Comparison of ENCODE assay signal across 8 mouse cellular contexts in the genomic region with DNA sequence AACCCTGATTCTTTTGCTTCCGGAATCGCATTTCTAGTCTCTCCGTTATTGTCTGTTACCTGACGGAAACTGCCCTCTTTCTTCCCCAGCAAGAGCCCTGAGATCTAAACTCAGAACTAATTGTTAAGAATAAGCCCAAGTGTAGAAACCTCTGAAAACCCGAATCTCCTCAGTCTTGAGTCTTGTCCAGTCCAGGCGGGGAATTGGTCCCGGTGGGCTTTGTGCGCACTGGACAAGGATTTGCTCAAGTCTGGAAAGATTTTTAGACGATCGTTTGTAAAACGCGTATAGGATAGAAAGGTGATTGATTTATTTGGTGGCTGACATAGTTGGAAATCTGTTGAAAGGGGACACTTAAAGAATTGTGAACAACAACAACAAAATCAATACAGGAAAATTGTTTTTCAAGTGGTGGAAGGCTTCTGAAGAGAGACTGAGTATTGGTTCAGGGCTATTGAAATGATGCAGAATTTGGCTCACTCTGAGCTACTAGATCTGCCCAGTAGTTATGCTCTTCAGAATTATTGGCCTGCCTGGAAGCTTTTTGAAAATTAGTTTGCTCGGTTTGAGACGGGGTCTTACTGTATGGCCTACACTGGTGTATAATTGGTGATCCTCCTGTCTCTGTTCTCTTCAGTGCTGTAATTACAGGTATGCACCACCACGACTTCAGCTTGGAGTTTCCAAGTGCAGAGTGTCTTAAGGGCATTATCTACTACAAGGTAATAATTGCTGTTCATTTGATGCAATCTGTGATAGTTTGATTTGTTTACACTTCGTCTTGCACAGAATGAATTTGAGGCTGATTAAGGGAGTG. TPM values are rescaled to one million over a fixed set of nuclear protein-coding genes. Genes with fewer than 3 reads are reported as not detected.
A peak's percentile ranks its signal among the peaks of the same experiment; 100 is the strongest.
DNase-seq lines count a peak whose midpoint lies in the region; ATAC-seq and TF ChIP-seq lines count a peak whose summit lies in the region.

No protein-coding gene starts in this region.

- H3K27ac ChIP-seq in heart, embryonic 15.5 days: peak overlapping the region; percentile 95
- peak overlapping the region; percentile 93 for H3K27ac ChIP-seq in forebrain, embryonic 12.5 days
- H3K27ac ChIP-seq in liver, embryonic 12.5 days: peak overlapping the region; percentile 92
- H3K27ac ChIP-seq in stomach, embryonic 14.5 days (ENCODE audit: low read length): peak overlapping the region; percentile 92

- 7% methylated on average over 16 of the region's 16 CpGs for WGBS in heart, embryonic 15.5 days
- 11% methylated on average over 16 of the region's 16 CpGs for WGBS in forebrain, embryonic 12.5 days
- 9% methylated on average over 16 of the region's 16 CpGs for WGBS in liver, embryonic 12.5 days (ENCODE audit: insufficient replicate concordance)
- 6% methylated on average over 16 of the region's 16 CpGs for WGBS in stomach, embryonic 14.5 days

- no peak for TF ChIP-seq CTCF in G1E (IDR thresholded peaks at IDR 0.05; ENCODE audit: low read depth, low read length)

- H3K4me1 ChIP-seq in heart, embryonic 15.5 days (replicated peaks): peaks cover 20% of the 10 kb centered on the region
- peaks cover 21% of the 10 kb centered on the region for H3K4me1 ChIP-seq in G1E (ENCODE audit: insufficient read depth, low read depth, low read length)
- peaks cover 19% of the 10 kb centered on the region for H3K4me1 ChIP-seq in forebrain, embryonic 12.5 days
- H3K4me1 ChIP-seq in liver, embryonic 12.5 days: peaks cover 31% of the 10 kb centered on the region
- no peaks in the 10 kb centered on the region; the same call in 1 of the 2 replicates for H3K4me1 ChIP-seq in stomach, embryonic 14.5 days (ENCODE audit: control insufficient read depth, insufficient read depth, low read length)

- H3K9me3 ChIP-seq in heart, embryonic 15.5 days (replicated peaks): no peaks in the 10 kb centered on the region
- no peaks in the 10 kb centered on the region for H3K9me3 ChIP-seq in G1E (replicated peaks)
- H3K9me3 ChIP-seq in forebrain, embryonic 12.5 days: no peaks in the 10 kb centered on the region
- H3K9me3 ChIP-seq in liver, embryonic 12.5 days (replicated peaks): no peaks in the 10 kb centered on the region
- H3K9me3 ChIP-seq in stomach, embryonic 14.5 days (ENCODE audit: control insufficient read depth, low read depth, low read length): no peaks in the 10 kb centered on the region

- DNase-seq in heart, adult 9 months (ENCODE audit: low spot score in 2 of 2): no peak
- no peak for DNase-seq in G1E (ENCODE audit: low spot score)
- DNase-seq in gastrocnemius, postnatal 10 days: no peak
- DNase-seq in cerebellum, adult 8-10 months: no peak

- peak overlapping the region; percentile 69 for H3K4me2 ChIP-seq in heart, embryonic 15.5 days
- H3K4me2 ChIP-seq in forebrain, embryonic 12.5 days: peak overlapping the region; percentile 70
- H3K4me2 ChIP-seq in liver, embryonic 12.5 days: peak overlapping the region; percentile 84
- H3K4me2 ChIP-seq in stomach, embryonic 14.5 days (replicated peaks; ENCODE audit: low read depth, low read length): peak overlapping the region; percentile 64

- peaks cover 18% of the 10 kb centered on the region for H3K36me3 ChIP-seq in heart, embryonic 15.5 days
- H3K36me3 ChIP-seq in G1E (replicated peaks): peaks cover 9% of the 10 kb centered on the region
- H3K36me3 ChIP-seq in forebrain, embryonic 12.5 days (replicated peaks): peaks cover 22% of the 10 kb centered on the region
- H3K36me3 ChIP-seq in liver, embryonic 12.5 days: peaks cover 27% of the 10 kb centered on the region
- H3K36me3 ChIP-seq in stomach, embryonic 14.5 days (ENCODE audit: control insufficient read depth, insufficient read depth, low read length): peaks cover 3% of the 10 kb centered on the region; the same call in 1 of the 2 replicates

- peak overlapping the region; percentile 83 for H3K9ac ChIP-seq in heart, embryonic 15.5 days
- peak overlapping the region; percentile 83 for H3K9ac ChIP-seq in forebrain, embryonic 12.5 days
- peak overlapping the region; percentile 80 for H3K9ac ChIP-seq in liver, embryonic 12.5 days
- peak overlapping the region; percentile 71 for H3K9ac ChIP-seq in stomach, embryonic 14.5 days (replicated peaks; ENCODE audit: low read depth, low read length)

- peak overlapping the region; percentile 76 for H3K4me3 ChIP-seq in heart, embryonic 15.5 days
- H3K4me3 ChIP-seq in G1E (ENCODE audit: low read depth, low read length): peak overlapping the region; percentile 79
- peak overlapping the region; percentile 57 for H3K4me3 ChIP-seq in forebrain, embryonic 12.5 days (replicated peaks)
- peak overlapping the region; percentile 70 for H3K4me3 ChIP-seq in liver, embryonic 12.5 days
- H3K4me3 ChIP-seq in stomach, embryonic 14.5 days (ENCODE audit: low read depth, low read length): peak overlapping the region; percentile 58

- no peak for ATAC-seq in heart, embryonic 15.5 days (replicated peaks; ENCODE audit: insufficient number of reproducible peaks, insufficient read depth, low FRiP score, low read depth)
- no peak for ATAC-seq in G1E (ENCODE audit: extremely low read depth, insufficient number of reproducible peaks, low FRiP score, poor library complexity, severe bottlenecking)
- peak; percentile 42; the same call in 1 of the 2 replicates for ATAC-seq in forebrain, embryonic 12.5 days (ENCODE audit: low FRiP score)
- ATAC-seq in liver, embryonic 12.5 days: peak; percentile 31; the same call in 1 of the 2 replicates
- peak; percentile 34; the same call in 1 of the 2 replicates for ATAC-seq in stomach, embryonic 14.5 days (ENCODE audit: insufficient number of reproducible peaks, insufficient read depth, low FRiP score, low read depth)

- H3K27me3 ChIP-seq in heart, embryonic 15.5 days: no peaks in the 10 kb centered on the region
- peaks cover 5% of the 10 kb centered on the region; the same call in 1 of the 2 replicates for H3K27me3 ChIP-seq in G1E (ENCODE audit: insufficient read depth, low read length)
- H3K27me3 ChIP-seq in forebrain, embryonic 12.5 days: no peaks in the 10 kb centered on the region
- no peaks in the 10 kb centered on the region for H3K27me3 ChIP-seq in liver, embryonic 12.5 days (replicated peaks)
- H3K27me3 ChIP-seq in stomach, embryonic 14.5 days (ENCODE audit: control insufficient read depth, insufficient read depth, low read length): no peaks in the 10 kb centered on the region

RNA-seq across cellular contexts. Expression of a gene that starts 0.7 kb away (rescaled TPM):
- polyA plus RNA-seq in heart, embryonic 15.5 days (2015; fragmentation: Nextera tagmentation; extraction: Ambion mirVana): 31.2 and 45.8 TPM in 2 replicates
- total RNA-seq in G1E (2014; fragmentation: Nextera tagmentation): 24.5 and 33.7 TPM in 2 replicates
- 14.1 and 15.6 TPM in 2 replicates for total RNA-seq in G1E (2017)
- 1.2 and 2.8 TPM in 2 replicates for polyA plus RNA-seq in G1E (2012)
- polyA plus RNA-seq in forebrain, embryonic 12.5 days (2016; fragmentation: Nextera tagmentation; extraction: Ambion mirVana): 101 and 103 TPM in 2 replicates
- 19.0 and 19.6 TPM in 2 replicates for polyA plus RNA-seq in liver, embryonic 12.5 days (2016; fragmentation: Nextera tagmentation; extraction: Ambion mirVana)
- polyA plus RNA-seq in stomach, embryonic 14.5 days (2014; fragmentation: Nextera tagmentation; extraction: Ambion mirVana): 59.2 and 60.9 TPM in 2 replicates
- 10 to 100 TPM; 12.9 to 14.3 TPM for total RNA-seq in gastrocnemius, postnatal 10 days (2021)

RNA-seq across cellular contexts. Expression of a gene that starts 32.5 kb away (rescaled TPM):
- 8.4 and 10.2 TPM in 2 replicates for polyA plus RNA-seq in heart, embryonic 15.5 days (2015; fragmentation: Nextera tagmentation; extraction: Ambion mirVana)
- 57.8 and 66.5 TPM in 2 replicates for total RNA-seq in G1E (2014; fragmentation: Nextera tagmentation)
- 22.2 and 26.7 TPM in 2 replicates for total RNA-seq in G1E (2017)
- 2.0 and 2.4 TPM in 2 replicates for polyA plus RNA-seq in G1E (2012)
- polyA plus RNA-seq in forebrain, embryonic 12.5 days (2016; fragmentation: Nextera tagmentation; extraction: Ambion mirVana): 36.2 and 39.4 TPM in 2 replicates
- polyA plus RNA-seq in liver, embryonic 12.5 days (2016; fragmentation: Nextera tagmentation; extraction: Ambion mirVana): 7.3 and 8.2 TPM in 2 replicates
- polyA plus RNA-seq in stomach, embryonic 14.5 days (2014; fragmentation: Nextera tagmentation; extraction: Ambion mirVana): 27.7 and 28.0 TPM in 2 replicates
- 10 to 100 TPM; 14.2 to 16.7 TPM for total RNA-seq in gastrocnemius, postnatal 10 days (2021)

RNA-seq across cellular contexts. Expression of a gene that starts 38.1 kb away (rescaled TPM):
- polyA plus RNA-seq in heart, embryonic 15.5 days (2015; fragmentation: Nextera tagmentation; extraction: Ambion mirVana): 10.5 and 14.3 TPM in 2 replicates
- total RNA-seq in G1E (2014; fragmentation: Nextera tagmentation) (22.2 and 23.7 TPM in 2 replicates), G1E (2017) (8.0 and 8.5 TPM in 2 replicates)
- 0.36 and 0.66 TPM in 2 replicates for polyA plus RNA-seq in G1E (2012)
- polyA plus RNA-seq in forebrain, embryonic 12.5 days (2016; fragmentation: Nextera tagmentation; extraction: Ambion mirVana): 43.9 and 44.1 TPM in 2 replicates
- 4.8 and 5.7 TPM in 2 replicates for polyA plus RNA-seq in liver, embryonic 12.5 days (2016; fragmentation: Nextera tagmentation; extraction: Ambion mirVana)
- 18.0 and 18.2 TPM in 2 replicates for polyA plus RNA-seq in stomach, embryonic 14.5 days (2014; fragmentation: Nextera tagmentation; extraction: Ambion mirVana)
- 1 to 10 TPM; 5.6 to 8.3 TPM for total RNA-seq in gastrocnemius, postnatal 10 days (2021)

RNA-seq across cellular contexts. Expression of a gene that starts 43.5 kb away (rescaled TPM):
- polyA plus RNA-seq in heart, embryonic 15.5 days (2015; fragmentation: Nextera tagmentation; extraction: Ambion mirVana): 231 and 274 TPM in 2 replicates
- 148 and 206 TPM in 2 replicates for total RNA-seq in G1E (2014; fragmentation: Nextera tagmentation)
- total RNA-seq in G1E (2017): 45.0 and 48.7 TPM in 2 replicates
- 104 and 107 TPM in 2 replicates for polyA plus RNA-seq in G1E (2012)
- polyA plus RNA-seq in forebrain, embryonic 12.5 days (2016; fragmentation: Nextera tagmentation; extraction: Ambion mirVana): 274 and 282 TPM in 2 replicates
- 181 and 191 TPM in 2 replicates for polyA plus RNA-seq in liver, embryonic 12.5 days (2016; fragmentation: Nextera tagmentation; extraction: Ambion mirVana)
- 235 and 240 TPM in 2 replicates for polyA plus RNA-seq in stomach, embryonic 14.5 days (2014; fragmentation: Nextera tagmentation; extraction: Ambion mirVana)
- 100 to 1,000 TPM; 117 to 119 TPM for total RNA-seq in gastrocnemius, postnatal 10 days (2021)

RNA-seq across cellular contexts. Expression of a gene that starts 54.4 kb away (rescaled TPM):
- polyA plus RNA-seq in heart, embryonic 15.5 days (2015; fragmentation: Nextera tagmentation; extraction: Ambion mirVana): 10.4 and 13.9 TPM in 2 replicates
- total RNA-seq in G1E (2014; fragmentation: Nextera tagmentation) (20.4 and 21.1 TPM in 2 replicates), G1E (2017) (26.7 and 29.2 TPM in 2 replicates)
- 12.7 and 22.6 TPM in 2 replicates for polyA plus RNA-seq in G1E (2012)
- 24.6 and 27.5 TPM in 2 replicates for polyA plus RNA-seq in forebrain, embryonic 12.5 days (2016; fragmentation: Nextera tagmentation; extraction: Ambion mirVana)
- polyA plus RNA-seq in liver, embryonic 12.5 days (2016; fragmentation: Nextera tagmentation; extraction: Ambion mirVana): 7.9 and 8.3 TPM in 2 replicates
- 22.3 and 22.5 TPM in 2 replicates for polyA plus RNA-seq in stomach, embryonic 14.5 days (2014; fragmentation: Nextera tagmentation; extraction: Ambion mirVana)
- 10 to 100 TPM in 1 of 2 experiments, 1 to 10 TPM in 1; 9.9 to 16.0 TPM for total RNA-seq in gastrocnemius, postnatal 10 days (2021)

Comparison
In these comparisons a context has a peak if more than half of its experiments do, and no peak if none do; other contexts are left out.
1. ATAC-seq: peak in forebrain, embryonic 12.5 days (single experiment), liver, embryonic 12.5 days (single experiment) and stomach, embryonic 14.5 days (single experiment); none in heart, embryonic 15.5 days (single experiment) and G1E (single experiment).
2. Peak in every context shown above with its lines, with median percentiles within 50 percentile points of each other: H3K27ac ChIP-seq, H3K4me2 ChIP-seq, H3K4me3 ChIP-seq and H3K9ac ChIP-seq.